Mouse (Mus musculus): Measurements from ENCODE around the gene Ackr2. TPM values are rescaled to one million over a fixed set of nuclear protein-coding genes. Genes with fewer than 3 reads are reported as not detected.
A peak's percentile ranks its signal among the peaks of the same experiment; 100 is the strongest.

Gene Ackr2
- total and polyA plus RNA-seq, 3 experiments: not detected

GRCm38 (mm10) chr9:121919027-121919501 lies 20.9 kb downstream of the Ackr2 start:
- Histone ChIP-seq H3K4me1 (ENCODE audit: control insufficient read depth in 1 of 2, insufficient read depth in 2 of 2, low read length in 2 of 2) (0 out of 4 replicates have a peak, but pooled peaks cover 0 to 4% of the 10 kb centered on the region in 2 experiments), H3K9ac (ENCODE audit: control insufficient read depth, low read depth, low read length, poor library complexity, severe bottlenecking) (no peak overlapping the region), H3K36me3 (ENCODE audit: control insufficient read depth in 1 of 2, insufficient read depth in 2 of 2, low read length in 2 of 2) (peaks cover 0 to 2% of the 10 kb centered on the region in 2 experiments; a peak in 1 of 4 replicates), H3K4me3 (ENCODE audit: control insufficient read depth in 1 of 2, insufficient read depth in 1 of 2, low read depth in 2 of 2, low read length in 2 of 2) (peak overlapping the region; percentile 20 to 40; a peak in 3 of 4 replicates), H3K27me3 (ENCODE audit: control insufficient read depth in 1 of 2, insufficient read depth in 2 of 2, low read length in 2 of 2) (no peaks in the 10 kb centered on the region), H3K9me3 (replicated peaks; ENCODE audit: insufficient read depth, low read length) (no peaks in the 10 kb centered on the region), H3K27ac (ENCODE audit: control insufficient read depth, low read depth, low read length) (peak overlapping the region; percentile 32; the same call in 1 of the 2 replicates), H3K79me2 (ENCODE audit: control insufficient read depth, insufficient read depth, low read length, poor library complexity) (no peaks in the 10 kb centered on the region)
- TF ChIP-seq USF2 (IDR thresholded peaks at IDR 0.05; ENCODE audit: borderline replicate concordance in 1 of 2, insufficient read depth in 1 of 2, low read depth in 1 of 2, low read length in 2 of 2) (peak in 1 of 2 experiments; percentile 35; a peak in 1 of 4 replicates), POLR2A (IDR thresholded peaks at IDR 0.05; ENCODE audit: control insufficient read depth in 1 of 2, insufficient read depth in 1 of 2, low read depth in 1 of 2, low read length in 2 of 2, poor library complexity in 1 of 2) (0 out of 4 replicates have a peak, but pooled peaks of 1 of the 2 experiments have one; percentile 37), ZMIZ1 (IDR thresholded peaks at IDR 0.05; ENCODE audit: low read depth, low read length) (no peak), USF1 (IDR thresholded peaks at IDR 0.05; ENCODE audit: low read depth, low read length) (peak; percentile 81), TCF12 (IDR thresholded peaks at IDR 0.05; ENCODE audit: low read depth, low read length) (no peak)
- peak; percentile 70 for DNase-seq (ENCODE audit: low read depth, low spot score)

DNA sequence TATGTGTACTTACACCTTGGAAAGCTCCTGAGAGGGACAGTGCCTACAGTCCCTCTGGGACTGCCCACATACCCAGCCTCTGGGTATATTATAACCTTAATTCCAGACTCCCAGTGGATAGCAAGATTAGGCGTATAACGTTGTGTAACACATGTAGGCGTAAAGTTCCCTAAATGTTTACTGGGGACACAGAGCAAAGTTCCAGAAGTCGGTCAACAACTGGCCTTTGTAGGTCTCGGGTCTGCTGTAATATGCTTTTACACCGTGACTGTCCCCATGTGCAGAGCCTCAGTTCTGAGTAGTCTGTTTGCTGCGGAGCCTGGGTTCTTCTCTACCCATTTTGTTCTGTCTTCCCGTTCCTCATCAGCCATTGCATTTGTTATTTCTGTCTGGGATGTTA lies 25.3 kb downstream of the Ackr2 start:
- DNase-seq (ENCODE audit: low read depth, low spot score): no peak
- Histone ChIP-seq H3K27me3 (ENCODE audit: control insufficient read depth in 1 of 2, insufficient read depth in 2 of 2, low read length in 2 of 2) (peaks cover 0 to 2% of the 10 kb centered on the region in 2 experiments; a peak in 1 of 4 replicates), H3K36me3 (ENCODE audit: control insufficient read depth in 1 of 2, insufficient read depth in 2 of 2, low read length in 2 of 2) (peaks cover 0 to 2% of the 10 kb centered on the region in 2 experiments; a peak in 1 of 4 replicates), H3K4me3 (ENCODE audit: control insufficient read depth in 1 of 2, insufficient read depth in 1 of 2, low read depth in 2 of 2, low read length in 2 of 2) (no peak overlapping the region), H3K27ac (ENCODE audit: control insufficient read depth, low read depth, low read length) (no peak overlapping the region), H3K4me1 (ENCODE audit: control insufficient read depth in 1 of 2, insufficient read depth in 2 of 2, low read length in 2 of 2) (0 out of 4 replicates have a peak, but pooled peaks cover 0 to 4% of the 10 kb centered on the region in 2 experiments), H3K79me2 (ENCODE audit: control insufficient read depth, insufficient read depth, low read length, poor library complexity) (no peaks in the 10 kb centered on the region), H3K9ac (ENCODE audit: control insufficient read depth, low read depth, low read length, poor library complexity, severe bottlenecking) (no peak overlapping the region), H3K9me3 (replicated peaks; ENCODE audit: insufficient read depth, low read length) (no peaks in the 10 kb centered on the region)
- TF ChIP-seq TCF12 (IDR thresholded peaks at IDR 0.05; ENCODE audit: low read depth, low read length): no peak
- TF ChIP-seq POLR2AphosphoS5 (IDR thresholded peaks at IDR 0.05; ENCODE audit: borderline replicate concordance, low read depth, low read length): no peak
- no peak for TF ChIP-seq ZC3H11A (IDR thresholded peaks at IDR 0.05; ENCODE audit: low read depth, low read length)
- no peak for TF ChIP-seq MAX (IDR thresholded peaks at IDR 0.05; ENCODE audit: low read length)
- TF ChIP-seq RAD21 (IDR thresholded peaks at IDR 0.05; ENCODE audit: low read depth, low read length): no peak
- no peak for TF ChIP-seq MAFK (IDR thresholded peaks at IDR 0.05; ENCODE audit: borderline replicate concordance, low read depth, low read length)
- no peak for TF ChIP-seq RCOR1 (IDR thresholded peaks at IDR 0.05; ENCODE audit: low read depth, low read length)
- no peak for TF ChIP-seq MYB (IDR thresholded peaks at IDR 0.05; ENCODE audit: low read depth, low read length)
- no peak for TF ChIP-seq JUND (IDR thresholded peaks at IDR 0.05; ENCODE audit: low read depth, low read length)

DNA sequence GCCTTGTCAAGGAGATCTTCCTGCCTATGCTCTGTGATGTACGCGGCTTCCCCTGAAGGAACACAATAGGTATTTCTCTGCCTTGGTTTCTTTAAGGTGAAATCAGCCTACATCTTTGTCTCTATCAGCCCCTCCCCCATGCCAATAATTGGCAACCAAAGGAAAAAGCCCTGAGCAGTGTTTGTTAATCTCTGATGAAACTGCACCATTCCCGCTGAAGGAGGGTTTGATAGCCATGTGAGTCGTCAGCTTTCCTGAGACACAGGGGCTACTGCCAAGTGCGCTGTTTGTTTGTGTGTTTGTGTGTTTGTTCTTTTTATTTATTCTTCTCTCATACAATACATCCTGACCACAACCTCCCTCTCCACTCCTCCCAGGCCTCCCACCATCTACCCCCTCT lies 25.8 kb downstream of the Ackr2 start:
- H3K9ac ChIP-seq (ENCODE audit: control insufficient read depth, low read depth, low read length, poor library complexity, severe bottlenecking): no peak overlapping the region
- H3K27me3 ChIP-seq (ENCODE audit: control insufficient read depth in 1 of 2, insufficient read depth in 2 of 2, low read length in 2 of 2): peaks cover 0 to 2% of the 10 kb centered on the region in 2 experiments; a peak in 1 of 4 replicates
- no peak overlapping the region for H3K27ac ChIP-seq (ENCODE audit: control insufficient read depth, low read depth, low read length)
- 0 out of 4 replicates have a peak, but pooled peaks cover 0 to 4% of the 10 kb centered on the region in 2 experiments for H3K4me1 ChIP-seq (ENCODE audit: control insufficient read depth in 1 of 2, insufficient read depth in 2 of 2, low read length in 2 of 2)
- no peak for DNase-seq (ENCODE audit: low read depth, low spot score)
- H3K9me3 ChIP-seq (replicated peaks; ENCODE audit: insufficient read depth, low read length): no peaks in the 10 kb centered on the region
- H3K79me2 ChIP-seq (ENCODE audit: control insufficient read depth, insufficient read depth, low read length, poor library complexity): no peaks in the 10 kb centered on the region
- peaks cover 0 to 2% of the 10 kb centered on the region in 2 experiments; a peak in 1 of 4 replicates for H3K36me3 ChIP-seq (ENCODE audit: control insufficient read depth in 1 of 2, insufficient read depth in 2 of 2, low read length in 2 of 2)
- no peak overlapping the region for H3K4me3 ChIP-seq (ENCODE audit: control insufficient read depth in 1 of 2, insufficient read depth in 1 of 2, low read depth in 2 of 2, low read length in 2 of 2)
- TF ChIP-seq E2F4 (IDR thresholded peaks at IDR 0.05; ENCODE audit: borderline replicate concordance, low read depth, low read length): no peak
- TF ChIP-seq CHD2 (IDR thresholded peaks at IDR 0.05; ENCODE audit: low read length): no peak
- no peak for TF ChIP-seq TCF12 (IDR thresholded peaks at IDR 0.05; ENCODE audit: low read depth, low read length)
- TF ChIP-seq RAD21 (IDR thresholded peaks at IDR 0.05; ENCODE audit: low read depth, low read length): no peak
- TF ChIP-seq CHD1 (IDR thresholded peaks at IDR 0.05; ENCODE audit: low read depth, low read length): no peak
- TF ChIP-seq TBP (IDR thresholded peaks at IDR 0.05; ENCODE audit: low read depth, low read length): no peak

All from MEL (cell line).